Mouse (Mus musculus): ENCODE results near the gene Fat3. TPM values are rescaled to one million over a fixed set of nuclear protein-coding genes. Genes with fewer than 3 reads are reported as not detected.

Fat3 gene
- polyA plus RNA-seq, 1 experiment from 2014 or later, result 1.8 TPM

DNA sequence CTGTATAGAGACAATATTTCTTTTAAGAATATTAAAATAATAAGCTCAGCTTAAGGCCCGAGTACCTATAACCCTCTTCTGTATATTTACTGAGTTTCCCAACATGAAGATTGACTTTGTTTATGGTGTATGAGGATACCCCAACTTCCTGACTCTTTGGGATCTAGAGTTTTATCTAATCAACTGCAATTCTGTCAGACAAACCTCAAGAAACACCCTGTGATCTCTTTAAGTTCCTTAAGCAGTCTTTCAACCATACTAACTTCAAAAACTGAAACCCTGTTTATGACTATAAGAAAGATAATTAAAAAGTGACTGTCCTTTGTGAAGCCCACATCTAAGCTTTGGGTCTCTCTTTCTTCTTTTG is 546.8 kb downstream of the Fat3 start:
- no peaks in the 10 kb centered on the region for H3K9me3 ChIP-seq (ENCODE audit: control insufficient read depth, low read length)
- no peak overlapping the region for H3K4me2 ChIP-seq (ENCODE audit: low read length)
- no peaks in the 10 kb centered on the region for H3K27me3 ChIP-seq (ENCODE audit: control insufficient read depth, insufficient read depth, low read length)
- 80% methylated on average over 1 of the region's 1 CpGs for WGBS
- H3K36me3 ChIP-seq (ENCODE audit: control insufficient read depth, insufficient read depth, low read length), result no peaks in the 10 kb centered on the region
- no peak for ATAC-seq (ENCODE audit: insufficient number of reproducible peaks, insufficient read depth, low FRiP score, low read depth)
- no peak overlapping the region for H3K27ac ChIP-seq (replicated peaks in 1 of 2; ENCODE audit: control insufficient read depth in 1 of 2, insufficient read depth in 1 of 2, low read depth in 2 of 2, low read length in 2 of 2)
- H3K9ac ChIP-seq (ENCODE audit: low read length), result no peak overlapping the region
- no peaks in the 10 kb centered on the region for H3K4me1 ChIP-seq (ENCODE audit: control insufficient read depth in 2 of 2, insufficient read depth in 2 of 2, low read length in 2 of 2)
- no peak overlapping the region for H3K4me3 ChIP-seq (ENCODE audit: control insufficient read depth in 1 of 2, insufficient read depth in 1 of 2, low read depth in 1 of 2, low read length in 2 of 2)

DNA sequence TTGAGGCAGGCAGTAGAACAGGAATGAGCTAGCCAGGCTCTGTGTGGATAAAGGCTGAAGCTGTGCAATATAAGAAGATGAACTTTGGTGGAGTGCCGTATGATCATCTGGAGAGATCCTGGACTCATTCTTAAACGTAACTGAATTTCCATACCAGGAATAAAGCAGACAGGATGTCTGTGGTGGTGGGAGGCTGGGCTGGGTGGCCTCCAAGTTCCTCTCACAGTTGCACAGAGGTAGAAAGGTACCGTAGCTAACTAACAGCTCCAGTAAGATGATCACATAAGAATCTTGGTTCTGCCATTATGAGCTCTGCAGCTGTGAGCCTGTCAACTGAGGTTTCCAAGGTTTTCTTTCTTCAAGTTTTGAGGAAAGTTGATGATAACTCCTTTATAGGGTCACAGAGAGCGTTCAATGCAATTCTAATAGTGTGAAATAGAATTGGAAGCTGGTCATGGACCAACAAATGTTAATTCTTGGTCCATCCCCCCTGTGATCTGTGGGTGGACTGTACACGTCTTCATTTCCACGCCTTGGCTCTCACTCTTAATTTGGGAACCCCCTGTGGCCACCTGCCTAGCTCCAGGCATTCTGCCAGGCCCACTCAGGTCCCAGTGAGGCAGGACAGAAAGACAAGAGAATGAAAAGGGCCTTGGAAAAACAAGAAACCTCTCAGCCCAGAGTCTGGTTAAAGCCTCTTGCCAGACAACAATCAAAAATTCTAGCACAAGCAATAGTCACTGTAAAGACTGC is 547.3 kb downstream of the Fat3 start:
- no peak overlapping the region for H3K4me2 ChIP-seq (ENCODE audit: low read length)
- no peaks in the 10 kb centered on the region for H3K36me3 ChIP-seq (ENCODE audit: control insufficient read depth, insufficient read depth, low read length)
- H3K9ac ChIP-seq (ENCODE audit: low read length), result no peak overlapping the region
- H3K4me1 ChIP-seq (ENCODE audit: control insufficient read depth in 2 of 2, insufficient read depth in 2 of 2, low read length in 2 of 2), result no peaks in the 10 kb centered on the region
- H3K9me3 ChIP-seq (ENCODE audit: control insufficient read depth, low read length), result no peaks in the 10 kb centered on the region
- ATAC-seq (ENCODE audit: insufficient number of reproducible peaks, insufficient read depth, low FRiP score, low read depth), result no peak
- H3K27ac ChIP-seq (replicated peaks in 1 of 2; ENCODE audit: control insufficient read depth in 1 of 2, insufficient read depth in 1 of 2, low read depth in 2 of 2, low read length in 2 of 2), result no peak overlapping the region
- no peak overlapping the region for H3K4me3 ChIP-seq (ENCODE audit: control insufficient read depth in 1 of 2, insufficient read depth in 1 of 2, low read depth in 1 of 2, low read length in 2 of 2)
- WGBS, result 72% methylated on average over 6 of the region's 6 CpGs
- H3K27me3 ChIP-seq (ENCODE audit: control insufficient read depth, insufficient read depth, low read length), result no peaks in the 10 kb centered on the region

DNA sequence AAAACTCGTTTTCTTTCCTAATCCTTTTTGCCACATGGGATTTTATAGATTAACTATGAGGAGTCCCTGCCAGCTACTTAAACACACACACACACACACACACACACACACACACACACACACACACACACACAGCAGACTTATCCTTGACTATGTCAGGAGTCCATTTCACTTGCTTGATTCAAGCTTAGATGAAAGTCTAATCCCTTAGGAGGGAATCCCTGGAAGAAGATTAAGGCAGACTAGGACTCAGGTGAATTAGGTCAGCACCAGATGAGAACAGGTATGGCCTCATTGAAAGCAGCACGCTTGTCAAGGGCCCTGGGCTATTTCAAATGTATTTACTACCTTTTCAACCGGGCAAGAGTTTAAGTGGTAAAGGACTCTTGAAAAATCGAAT is 553.0 kb downstream of the Fat3 start:
- no peaks in the 10 kb centered on the region for H3K4me1 ChIP-seq (ENCODE audit: control insufficient read depth in 2 of 2, insufficient read depth in 2 of 2, low read length in 2 of 2)
- H3K9me3 ChIP-seq (ENCODE audit: control insufficient read depth, low read length), result no peaks in the 10 kb centered on the region
- H3K27me3 ChIP-seq (ENCODE audit: control insufficient read depth, insufficient read depth, low read length), result no peaks in the 10 kb centered on the region
- no peak overlapping the region for H3K4me2 ChIP-seq (ENCODE audit: low read length)
- no peak overlapping the region for H3K4me3 ChIP-seq (ENCODE audit: control insufficient read depth in 1 of 2, insufficient read depth in 1 of 2, low read depth in 1 of 2, low read length in 2 of 2)
- H3K9ac ChIP-seq (ENCODE audit: low read length), result no peak overlapping the region
- ATAC-seq (ENCODE audit: insufficient number of reproducible peaks, insufficient read depth, low FRiP score, low read depth), result no peak
- no peak overlapping the region for H3K27ac ChIP-seq (replicated peaks in 1 of 2; ENCODE audit: control insufficient read depth in 1 of 2, insufficient read depth in 1 of 2, low read depth in 2 of 2, low read length in 2 of 2)
- 78% methylated on average over 4 of the region's 4 CpGs for WGBS
- H3K36me3 ChIP-seq (ENCODE audit: control insufficient read depth, insufficient read depth, low read length), result no peaks in the 10 kb centered on the region

DNA sequence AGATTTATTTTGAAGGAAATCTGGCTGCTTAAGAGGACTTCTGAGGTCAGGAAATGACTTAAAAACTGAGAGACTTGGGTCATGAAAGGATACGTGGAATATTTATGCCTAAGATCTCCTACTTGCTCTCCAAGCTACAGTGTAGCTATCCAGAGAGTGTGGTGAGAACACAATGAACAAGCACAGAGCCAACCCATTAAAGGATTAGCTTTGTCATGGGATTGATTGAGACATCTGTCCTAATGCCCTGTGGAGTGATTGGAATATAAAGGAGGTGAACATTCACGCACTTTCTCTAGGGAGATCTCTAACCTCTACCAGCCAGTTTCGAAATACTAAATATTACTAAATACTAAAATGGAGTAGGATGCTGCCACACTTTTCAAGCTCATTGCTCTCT is 556.9 kb downstream of the Fat3 start:
- Histone ChIP-seq H3K4me1 (ENCODE audit: control insufficient read depth in 2 of 2, insufficient read depth in 2 of 2, low read length in 2 of 2) (no peaks in the 10 kb centered on the region), H3K27ac (replicated peaks in 1 of 2; ENCODE audit: control insufficient read depth in 1 of 2, insufficient read depth in 1 of 2, low read depth in 2 of 2, low read length in 2 of 2) (no peak overlapping the region), H3K36me3 (ENCODE audit: control insufficient read depth, insufficient read depth, low read length) (no peaks in the 10 kb centered on the region), H3K9me3 (ENCODE audit: control insufficient read depth, low read length) (no peaks in the 10 kb centered on the region), H3K4me3 (ENCODE audit: control insufficient read depth in 1 of 2, insufficient read depth in 1 of 2, low read depth in 1 of 2, low read length in 2 of 2) (no peak overlapping the region), H3K9ac (ENCODE audit: low read length) (no peak overlapping the region), H3K27me3 (ENCODE audit: control insufficient read depth, insufficient read depth, low read length) (no peaks in the 10 kb centered on the region), H3K4me2 (ENCODE audit: low read length) (no peak overlapping the region)
- WGBS, result 78% methylated on average over 3 of the region's 3 CpGs
- no peak for ATAC-seq (ENCODE audit: insufficient number of reproducible peaks, insufficient read depth, low FRiP score, low read depth)

DNA sequence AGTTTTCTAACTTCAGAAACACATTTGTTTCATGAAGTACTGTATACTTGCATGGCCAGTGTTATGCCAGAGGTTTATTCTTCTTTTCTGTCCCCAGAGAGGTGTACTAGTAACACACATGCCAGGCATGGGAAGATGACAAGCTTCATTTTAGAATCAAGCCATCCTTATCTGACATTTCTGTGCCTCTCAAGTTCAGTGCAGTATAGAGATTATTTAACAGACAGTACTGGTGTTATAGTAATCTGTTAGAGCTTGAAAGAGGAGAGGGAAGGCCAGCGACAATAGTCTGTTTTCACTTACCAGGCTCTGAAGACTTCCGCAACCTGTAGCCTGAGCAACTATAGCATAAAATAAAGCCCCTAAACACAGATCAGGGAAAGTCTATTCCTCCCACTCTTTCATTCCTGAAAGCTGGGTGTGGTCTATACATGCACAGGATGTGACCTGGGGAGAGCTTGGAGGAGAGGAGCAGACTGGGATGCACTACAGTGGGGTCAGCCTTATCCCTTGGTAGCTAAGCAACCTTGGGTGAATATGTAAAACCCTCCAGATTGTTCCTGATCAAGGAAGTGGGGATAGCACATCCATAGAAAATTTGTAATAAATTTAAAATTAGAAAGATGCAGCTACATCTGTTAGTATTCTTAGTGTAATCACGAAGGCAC is 557.5 kb downstream of the Fat3 start:
- no peak for ATAC-seq (ENCODE audit: insufficient number of reproducible peaks, insufficient read depth, low FRiP score, low read depth)
- WGBS, result 80% methylated on average over 3 of the region's 3 CpGs
- Histone ChIP-seq H3K4me2 (ENCODE audit: low read length) (no peak overlapping the region), H3K4me1 (ENCODE audit: control insufficient read depth in 2 of 2, insufficient read depth in 2 of 2, low read length in 2 of 2) (no peaks in the 10 kb centered on the region), H3K9ac (ENCODE audit: low read length) (no peak overlapping the region), H3K27ac (replicated peaks in 1 of 2; ENCODE audit: control insufficient read depth in 1 of 2, insufficient read depth in 1 of 2, low read depth in 2 of 2, low read length in 2 of 2) (no peak overlapping the region), H3K36me3 (ENCODE audit: control insufficient read depth, insufficient read depth, low read length) (no peaks in the 10 kb centered on the region), H3K27me3 (ENCODE audit: control insufficient read depth, insufficient read depth, low read length) (no peaks in the 10 kb centered on the region), H3K9me3 (ENCODE audit: control insufficient read depth, low read length) (no peaks in the 10 kb centered on the region), H3K4me3 (ENCODE audit: control insufficient read depth in 1 of 2, insufficient read depth in 1 of 2, low read depth in 1 of 2, low read length in 2 of 2) (no peak overlapping the region)

DNA sequence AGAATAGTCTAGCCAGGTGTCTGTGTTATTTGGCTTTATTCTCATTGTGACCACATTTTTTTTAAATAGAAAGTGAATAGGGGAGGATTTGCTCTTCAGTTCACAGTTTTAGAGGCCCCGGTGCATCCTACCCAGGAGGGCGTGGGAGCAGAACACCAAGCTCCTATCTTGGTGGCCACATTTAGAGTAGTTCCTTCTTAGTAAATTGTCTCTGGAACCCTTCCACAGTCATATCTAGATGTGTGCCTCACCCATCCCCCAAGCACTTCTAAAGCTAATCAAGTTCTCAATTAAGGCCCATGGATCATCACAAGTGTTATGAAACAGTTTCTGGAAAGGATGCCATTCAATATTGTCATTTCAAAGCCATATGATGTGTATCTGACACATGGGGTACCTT is 559.3 kb downstream of the Fat3 start:
- no peaks in the 10 kb centered on the region for H3K36me3 ChIP-seq (ENCODE audit: control insufficient read depth, insufficient read depth, low read length)
- H3K4me3 ChIP-seq (ENCODE audit: control insufficient read depth in 1 of 2, insufficient read depth in 1 of 2, low read depth in 1 of 2, low read length in 2 of 2), result no peak overlapping the region
- H3K9me3 ChIP-seq (ENCODE audit: control insufficient read depth, low read length), result no peaks in the 10 kb centered on the region
- no peak for ATAC-seq (ENCODE audit: insufficient number of reproducible peaks, insufficient read depth, low FRiP score, low read depth)
- 80% methylated on average over 2 of the region's 2 CpGs for WGBS
- no peaks in the 10 kb centered on the region for H3K27me3 ChIP-seq (ENCODE audit: control insufficient read depth, insufficient read depth, low read length)
- H3K9ac ChIP-seq (ENCODE audit: low read length), result no peak overlapping the region
- H3K27ac ChIP-seq (replicated peaks in 1 of 2; ENCODE audit: control insufficient read depth in 1 of 2, insufficient read depth in 1 of 2, low read depth in 2 of 2, low read length in 2 of 2), result no peak overlapping the region
- H3K4me1 ChIP-seq (ENCODE audit: control insufficient read depth in 2 of 2, insufficient read depth in 2 of 2, low read length in 2 of 2), result no peaks in the 10 kb centered on the region
- H3K4me2 ChIP-seq (ENCODE audit: low read length), result no peak overlapping the region

DNA sequence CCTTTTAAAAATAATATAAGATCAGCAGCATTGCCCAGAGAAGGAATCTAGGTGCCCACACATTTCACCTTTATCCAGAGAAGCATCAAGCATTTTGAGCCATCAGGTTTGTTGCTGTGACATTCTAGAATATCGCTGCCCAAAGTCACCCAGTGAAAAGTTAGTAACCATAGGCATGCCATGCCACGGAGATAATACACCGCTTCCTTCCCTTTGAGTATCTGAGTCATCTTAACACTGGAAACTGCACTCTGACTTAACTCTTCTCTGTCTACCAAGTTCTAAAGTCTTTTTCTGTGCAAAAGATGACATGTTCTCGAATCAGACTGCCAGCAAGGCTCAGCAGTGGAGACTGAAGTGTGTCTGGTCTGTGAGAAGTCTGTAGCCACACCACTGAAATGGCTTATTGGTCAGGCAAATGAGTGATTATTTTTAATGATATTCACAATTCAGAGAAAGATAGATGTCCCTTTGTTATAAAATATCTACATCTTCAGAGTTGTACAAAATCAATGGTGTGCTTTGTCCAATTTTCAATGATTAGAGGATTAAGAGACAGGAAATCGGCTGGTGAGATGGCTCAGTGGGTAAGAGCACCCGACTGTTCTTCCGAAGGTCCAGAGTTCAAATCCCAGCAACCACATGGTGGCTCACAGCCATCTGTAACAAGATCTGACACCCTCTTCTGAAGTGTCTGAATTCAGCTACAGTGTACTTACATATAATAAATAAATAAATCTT is 560.0 kb downstream of the Fat3 start:
- no peaks in the 10 kb centered on the region for H3K36me3 ChIP-seq (ENCODE audit: control insufficient read depth, insufficient read depth, low read length)
- H3K4me3 ChIP-seq (ENCODE audit: control insufficient read depth in 1 of 2, insufficient read depth in 1 of 2, low read depth in 1 of 2, low read length in 2 of 2), result no peak overlapping the region
- ATAC-seq (ENCODE audit: insufficient number of reproducible peaks, insufficient read depth, low FRiP score, low read depth), result no peak
- no peaks in the 10 kb centered on the region for H3K27me3 ChIP-seq (ENCODE audit: control insufficient read depth, insufficient read depth, low read length)
- H3K9ac ChIP-seq (ENCODE audit: low read length), result no peak overlapping the region
- H3K4me1 ChIP-seq (ENCODE audit: control insufficient read depth in 2 of 2, insufficient read depth in 2 of 2, low read length in 2 of 2), result no peaks in the 10 kb centered on the region
- H3K27ac ChIP-seq (replicated peaks in 1 of 2; ENCODE audit: control insufficient read depth in 1 of 2, insufficient read depth in 1 of 2, low read depth in 2 of 2, low read length in 2 of 2), result no peak overlapping the region
- WGBS, result 73% methylated on average over 7 of the region's 7 CpGs
- no peaks in the 10 kb centered on the region for H3K9me3 ChIP-seq (ENCODE audit: control insufficient read depth, low read length)
- no peak overlapping the region for H3K4me2 ChIP-seq (ENCODE audit: low read length)
